Comparison of ENCODE assay signal across 7 mouse cellular contexts in the genomic region with DNA sequence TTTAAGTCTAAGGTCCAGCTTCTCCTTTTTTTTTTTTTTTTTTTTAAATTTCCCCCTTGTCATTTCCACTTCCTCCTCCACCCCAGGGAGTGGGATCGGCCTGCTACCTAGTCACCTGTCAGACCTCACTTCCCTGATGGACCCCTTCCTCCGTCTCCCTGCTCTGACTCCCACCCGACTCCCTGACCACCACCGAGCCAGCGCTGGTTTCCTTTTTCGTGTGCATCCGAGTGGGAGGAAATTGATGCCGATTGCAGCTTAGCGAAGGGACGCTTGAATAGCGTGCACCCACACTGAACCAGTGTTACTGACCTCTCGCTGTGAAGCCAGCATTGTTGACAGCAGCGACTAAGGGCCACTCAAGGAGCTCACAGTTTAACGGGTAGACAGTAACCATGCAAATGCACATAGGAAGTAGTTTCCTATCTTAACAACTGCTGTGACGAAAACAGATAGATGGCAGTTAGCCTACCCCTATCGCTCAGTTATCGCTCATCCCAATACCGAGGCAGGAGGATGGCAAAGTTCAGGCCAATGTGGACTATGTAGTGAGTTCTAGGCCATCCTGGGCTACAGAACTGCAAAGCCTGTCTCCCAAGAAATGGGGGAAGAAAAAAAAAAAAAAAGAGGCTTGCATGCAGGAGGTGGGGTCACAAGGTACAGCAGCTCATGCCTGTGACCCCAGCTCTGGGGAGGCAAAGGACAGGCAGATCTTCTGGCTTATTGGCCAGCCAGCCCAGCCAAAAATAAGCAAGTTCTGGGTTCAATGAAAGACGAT. TPM values are rescaled to one million over a fixed set of nuclear protein-coding genes. Genes with fewer than 3 reads are reported as not detected.
DNase-seq lines count a peak whose midpoint lies in the region; ATAC-seq lines count a peak whose summit lies in the region.

No protein-coding gene starts in this region.

- H3K9ac ChIP-seq in heart, embryonic 11.5 days (ENCODE audit: low read depth, low read length): peak overlapping the region; percentile 87
- H3K9ac ChIP-seq in midbrain, embryonic 14.5 days (replicated peaks; ENCODE audit: low read length): peak overlapping the region; percentile 82

- peaks cover 7% of the 10 kb centered on the region; the same call in 1 of the 2 replicates for H3K36me3 ChIP-seq in heart, embryonic 11.5 days (ENCODE audit: control insufficient read depth, insufficient read depth, low read length)
- H3K36me3 ChIP-seq in midbrain, embryonic 14.5 days (ENCODE audit: control insufficient read depth, insufficient read depth, low read length): peaks cover 10% of the 10 kb centered on the region

- H3K9me3 ChIP-seq in heart, embryonic 11.5 days (replicated peaks; ENCODE audit: control insufficient read depth, low read length): no peaks in the 10 kb centered on the region
- H3K9me3 ChIP-seq in midbrain, embryonic 14.5 days (ENCODE audit: control insufficient read depth, low read length): no peaks in the 10 kb centered on the region

- peak overlapping the region; percentile 74 for H3K4me2 ChIP-seq in heart, embryonic 11.5 days
- H3K4me2 ChIP-seq in midbrain, embryonic 14.5 days (ENCODE audit: low read length): peak overlapping the region; percentile 77

- peak overlapping the region; percentile 70 for H3K4me3 ChIP-seq in heart, embryonic 11.5 days (ENCODE audit: low read depth, low read length)
- peak overlapping the region; percentile 88 for H3K4me3 ChIP-seq in midbrain, embryonic 14.5 days (replicated peaks; ENCODE audit: low read depth, low read length)

- 13% methylated on average over 19 of the region's 19 CpGs for WGBS in heart, embryonic 11.5 days (ENCODE audit: insufficient replicate concordance)
- 17% methylated on average over 19 of the region's 19 CpGs for WGBS in midbrain, embryonic 14.5 days

- peak overlapping the region; percentile 50; the same call in 1 of the 2 replicates for H3K27ac ChIP-seq in heart, embryonic 11.5 days (ENCODE audit: low read depth, low read length)
- peak overlapping the region; percentile 60; the same call in 1 of the 2 replicates for H3K27ac ChIP-seq in midbrain, embryonic 14.5 days (replicated peaks; ENCODE audit: low read depth, low read length)

- ATAC-seq in heart, embryonic 11.5 days (replicated peaks; ENCODE audit: insufficient number of reproducible peaks, low FRiP score, low TSS enrichment): 0 out of 2 replicates have a peak, but pooled peaks have one; percentile 14
- no peak; the same call in 1 of the 2 replicates for ATAC-seq in midbrain, embryonic 14.5 days (ENCODE audit: low FRiP score, low TSS enrichment)

- H3K27me3 ChIP-seq in heart, embryonic 11.5 days (ENCODE audit: control insufficient read depth, insufficient read depth, low read length): no peaks in the 10 kb centered on the region
- H3K27me3 ChIP-seq in midbrain, embryonic 14.5 days (ENCODE audit: control insufficient read depth, insufficient read depth, low read length): no peaks in the 10 kb centered on the region

- H3K4me1 ChIP-seq in heart, embryonic 11.5 days (ENCODE audit: control insufficient read depth, insufficient read depth, low read length): peaks cover 8% of the 10 kb centered on the region
- H3K4me1 ChIP-seq in midbrain, embryonic 14.5 days (ENCODE audit: control insufficient read depth, insufficient read depth, low read length): peaks cover 6% of the 10 kb centered on the region; the same call in 1 of the 2 replicates

- DNase-seq in right cerebral cortex, adult 18-20 months: peak; percentile 27
- no peak for DNase-seq in right cerebral cortex, postnatal 4 days
- DNase-seq in brain, adult 2 months (ENCODE audit: low read depth, low spot score): peak; percentile 42
- DNase-seq in kidney, postnatal 25 days: peak; percentile 19 to 62
- peak; percentile 15 for DNase-seq in midbrain, embryonic 14.5 days
- DNase-seq in thymus, postnatal 25 days: peak; percentile 29

RNA-seq across cellular contexts. Expression of gene Arpc3, which starts 0.7 kb away (rescaled TPM):
- 39.3 and 81.8 TPM in 2 replicates for polyA plus RNA-seq in heart, embryonic 11.5 days (2014; fragmentation: Nextera tagmentation; extraction: Ambion mirVana)
- polyA plus RNA-seq in midbrain, embryonic 14.5 days (2014; fragmentation: Nextera tagmentation; extraction: Ambion mirVana): 62.1 and 196 TPM in 2 replicates

RNA-seq across cellular contexts. Expression of gene Fam216a, which starts 20.3 kb away (rescaled TPM):
- 67.4 TPM in 2 replicates for polyA plus RNA-seq in heart, embryonic 11.5 days (2014; fragmentation: Nextera tagmentation; extraction: Ambion mirVana)
- 155 and 164 TPM in 2 replicates for polyA plus RNA-seq in midbrain, embryonic 14.5 days (2014; fragmentation: Nextera tagmentation; extraction: Ambion mirVana)

RNA-seq across cellular contexts. Expression of gene Gpn3, which starts 20.7 kb away (rescaled TPM):
- polyA plus RNA-seq in heart, embryonic 11.5 days (2014; fragmentation: Nextera tagmentation; extraction: Ambion mirVana): 63.1 and 67.2 TPM in 2 replicates
- 43.1 and 43.9 TPM in 2 replicates for polyA plus RNA-seq in midbrain, embryonic 14.5 days (2014; fragmentation: Nextera tagmentation; extraction: Ambion mirVana)

RNA-seq across cellular contexts. Expression of gene Anapc7, which starts 29.1 kb away (rescaled TPM):
- polyA plus RNA-seq in heart, embryonic 11.5 days (2014; fragmentation: Nextera tagmentation; extraction: Ambion mirVana): 20.9 and 22.1 TPM in 2 replicates
- 27.5 and 39.6 TPM in 2 replicates for polyA plus RNA-seq in midbrain, embryonic 14.5 days (2014; fragmentation: Nextera tagmentation; extraction: Ambion mirVana)

RNA-seq across cellular contexts. Expression of gene Vps29, which starts 38.2 kb away (rescaled TPM):
- polyA plus RNA-seq in heart, embryonic 11.5 days (2014; fragmentation: Nextera tagmentation; extraction: Ambion mirVana): 241 and 245 TPM in 2 replicates
- 324 and 331 TPM in 2 replicates for polyA plus RNA-seq in midbrain, embryonic 14.5 days (2014; fragmentation: Nextera tagmentation; extraction: Ambion mirVana)
